Mouse (Mus musculus): ENCODE measurements around the gene Nol12. TPM values are rescaled to one million over a fixed set of nuclear protein-coding genes. Genes with fewer than 3 reads are reported as not detected.

Gene Nol12
- polyA plus RNA-seq (2017; shearing (Covaris generic)): 21.1 TPM

GRCm38 (mm10) chr15:78934784-78935320 lies at the start of gene Nol12:
TSS of gene Nol12 (plus strand) at chr15:78934933.

GRCm38 (mm10) chr15:78899409-78899739 lies 35.4 kb upstream of the Nol12 start, which contains the start of gene Gm49510:
TSS of gene Gm49510 (plus strand) at chr15:78899667.

GRCm38 (mm10) chr15:78899740-78900584 lies 34.8 kb upstream of the Nol12 start, which contains the start of gene Sh3bp1:
TSS of gene Sh3bp1 (plus strand) at chr15:78899768.

GRCm38 (mm10) chr15:78913632-78914090 lies 21.1 kb upstream of the Nol12 start, which contains the start of gene Pdxp:
TSS of gene Pdxp (plus strand) at chr15:78913919.

GRCm38 (mm10) chr15:78926021-78926919 lies 8.5 kb upstream of the Nol12 start, which contains the start of gene Lgals1:
TSS of gene Lgals1 (plus strand) at chr15:78926725.

GRCm38 (mm10) chr15:78947657-78948056 lies 12.9 kb downstream of the Nol12 start, which contains the start of gene Triobp:
TSS of gene Triobp (plus strand) at chr15:78947724.

Other genes with a start within 250 kb of the Nol12 start
- gene Elfn2, start 216.2 kb upstream of the Nol12 start, polyA plus RNA-seq (2017; shearing (Covaris generic)): 0.22 TPM
- gene Mfng, start 161.5 kb upstream of the Nol12 start, polyA plus RNA-seq (2017; shearing (Covaris generic)): 136 TPM
- 1.9 TPM for gene Card10, start 131.9 kb upstream of the Nol12 start, polyA plus RNA-seq (2017; shearing (Covaris generic))
- 0.39 TPM for gene Cdc42ep1, start 92.3 kb upstream of the Nol12 start, polyA plus RNA-seq (2017; shearing (Covaris generic))
- gene Lgals2, start 79.4 kb upstream of the Nol12 start, polyA plus RNA-seq (2017; shearing (Covaris generic)): not detected
- gene Gga1, start 57.7 kb upstream of the Nol12 start, polyA plus RNA-seq (2017; shearing (Covaris generic)): 59.0 TPM
- not detected for gene Gm49510, start 35.3 kb upstream of the Nol12 start, polyA plus RNA-seq (2017; shearing (Covaris generic))
- gene Sh3bp1, start 35.2 kb upstream of the Nol12 start, polyA plus RNA-seq (2017; shearing (Covaris generic)): 145 TPM
- 14.5 TPM for gene Pdxp, start 21.0 kb upstream of the Nol12 start, polyA plus RNA-seq (2017; shearing (Covaris generic))
- gene Lgals1, start 8.2 kb upstream of the Nol12 start, polyA plus RNA-seq (2017; shearing (Covaris generic)): 575 TPM
- 60.8 TPM for gene Triobp, start 12.8 kb downstream of the Nol12 start, polyA plus RNA-seq (2017; shearing (Covaris generic))
- gene H1f0, start 93.5 kb downstream of the Nol12 start, polyA plus RNA-seq (2017; shearing (Covaris generic)): 25.0 TPM
- gene Galr3, start 107.0 kb downstream of the Nol12 start, polyA plus RNA-seq (2017; shearing (Covaris generic)): not detected
- 52.5 TPM for gene Ankrd54, start 128.0 kb downstream of the Nol12 start, polyA plus RNA-seq (2017; shearing (Covaris generic))
- 109 TPM for gene Eif3l, start 140.2 kb downstream of the Nol12 start, polyA plus RNA-seq (2017; shearing (Covaris generic))
- gene Micall1, start 174.0 kb downstream of the Nol12 start, polyA plus RNA-seq (2017; shearing (Covaris generic)): 26.3 TPM
- 86.9 TPM for gene Polr2f, start 206.1 kb downstream of the Nol12 start, polyA plus RNA-seq (2017; shearing (Covaris generic))
- gene 1700088E04Rik, start 206.3 kb downstream of the Nol12 start, polyA plus RNA-seq (2017; shearing (Covaris generic)): not detected
- 0.28 TPM for gene Sox10, start 230.3 kb downstream of the Nol12 start, polyA plus RNA-seq (2017; shearing (Covaris generic))